Mouse (Mus musculus) MEL (cell line): ENCODE measurements around the gene Akap13. TPM values are rescaled to one million over a fixed set of nuclear protein-coding genes. Genes with fewer than 3 reads are reported as not detected.

Source experiments
- DNase-seq: peaks from one replicate; pipeline ENCODE4 v3.0.0; 2011; ENCODE audit warnings: low read depth, low spot score
- H3K27ac ChIP-seq: 2 replicates; pipeline ENCODE4 v1.5.1; 2012; ENCODE audit warnings: low read depth, mild to moderate bottlenecking, control low read depth, low read length, moderate library complexity; ENCODE audit not compliant: control insufficient read depth
- H3K27me3 ChIP-seq, 2 experiments: fragments of 150-350 bp in 1 of 2; sonication (generic) in 1 of 2; 2 replicates each; pipeline ENCODE4 v1.6.1; 2012; ENCODE audit warnings: low read length in 2 of 2, mild to moderate bottlenecking in 2 of 2, improper control_type of control experiment in 1 of 2, moderate library complexity in 1 of 2; ENCODE audit not compliant: insufficient read depth in 2 of 2, control insufficient read depth in 1 of 2
- H3K36me3 ChIP-seq, 2 experiments: 2 replicates each; pipeline ENCODE4 v1.6.1; 2012 to 2014; ENCODE audit warnings: low read length in 2 of 2, improper control_type of control experiment in 1 of 2, inconsistent platforms in 1 of 2, mild to moderate bottlenecking in 1 of 2; ENCODE audit not compliant: insufficient read depth in 2 of 2, control insufficient read depth in 1 of 2
- H3K4me1 ChIP-seq, 2 experiments: fragments of 150-350 bp in 1 of 2; sonication (generic) in 1 of 2; 2 replicates each; pipeline ENCODE4 v1.6.1; 2012; ENCODE audit warnings: low read length in 2 of 2, improper control_type of control experiment in 1 of 2, mild to moderate bottlenecking in 1 of 2; ENCODE audit not compliant: insufficient read depth in 2 of 2, control insufficient read depth in 1 of 2
- H3K4me3 ChIP-seq, 2 experiments: fragments of 150-350 bp in 1 of 2; sonication (generic) in 1 of 2; 2 replicates each; pipeline ENCODE4 v1.5.1; 2012; ENCODE audit warnings: low read depth in 2 of 2, low read length in 2 of 2, mild to moderate bottlenecking in 2 of 2, moderate library complexity in 2 of 2, control low read depth in 1 of 2, improper control_type of control experiment in 1 of 2; ENCODE audit not compliant: control insufficient read depth in 1 of 2, insufficient read depth in 1 of 2
- H3K79me2 ChIP-seq: 2 replicates; pipeline ENCODE4 v1.6.1; 2012; ENCODE audit warnings: mild to moderate bottlenecking, low read length, moderate library complexity; ENCODE audit not compliant: control insufficient read depth, poor library complexity, insufficient read depth
- H3K9ac ChIP-seq: 2 replicates; pipeline ENCODE4 v1.6.1; 2012; ENCODE audit warnings: low read depth, mild to moderate bottlenecking, control low read depth, low read length, moderate library complexity; ENCODE audit not compliant: control insufficient read depth, poor library complexity, severe bottlenecking
- H3K9me3 ChIP-seq: fragments of 150-350 bp; sonication (generic); replicated peaks from 2 replicates; pipeline ENCODE4 v1.6.1; 2012; ENCODE audit warnings: mild to moderate bottlenecking, low read length, improper control_type of control experiment, moderate library complexity; ENCODE audit not compliant: insufficient read depth
- CTCF ChIP-seq, 3 experiments: IDR thresholded peaks in 2 of 3; conservative IDR thresholded peaks in 1 of 3; 2 replicates each; pipeline ENCODE4 v1.5.1; 2011 to 2012; ENCODE audit warnings: low read length in 3 of 3, low read depth in 2 of 3, mild to moderate bottlenecking in 2 of 3, improper control_type of control experiment in 1 of 3, inconsistent platforms in 1 of 3, mixed read lengths in 1 of 3, moderate library complexity in 1 of 3; ENCODE audit not compliant: control insufficient read depth in 1 of 3, insufficient read depth in 1 of 3, poor library complexity in 1 of 3, severe bottlenecking in 1 of 3
- EP300 ChIP-seq, 2 experiments: IDR thresholded peaks; 2 replicates each; pipeline ENCODE4 v1.6.1; 2011; ENCODE audit warnings: improper control_type of control experiment in 2 of 2, low read length in 2 of 2, low read depth in 1 of 2, mild to moderate bottlenecking in 1 of 2
- GABPA ChIP-seq: IDR thresholded peaks from 2 replicates; pipeline ENCODE4 v1.6.1; 2012; ENCODE audit warnings: low read depth, mild to moderate bottlenecking, inconsistent platforms, low read length, improper control_type of control experiment, moderate library complexity
- HCFC1 ChIP-seq: IDR thresholded peaks from 2 replicates; pipeline ENCODE4 v1.6.1; 2012; ENCODE audit warnings: low read depth, mild to moderate bottlenecking, inconsistent platforms, low read length, improper control_type of control experiment, moderate library complexity
- JUND ChIP-seq: IDR thresholded peaks from 2 replicates; pipeline ENCODE4 v1.6.1; 2011; ENCODE audit warnings: low read depth, mild to moderate bottlenecking, improper control_type of control experiment, low read length
- MAFK ChIP-seq: IDR thresholded peaks from 2 replicates; pipeline ENCODE4 v1.6.1; 2011; ENCODE audit warnings: low read depth, mild to moderate bottlenecking, low read length, improper control_type of control experiment, borderline replicate concordance
- MAX ChIP-seq: IDR thresholded peaks from 2 replicates; pipeline ENCODE4 v1.6.1; 2011; ENCODE audit warnings: low read length, improper control_type of control experiment
- MAZ ChIP-seq: IDR thresholded peaks from 2 replicates; pipeline ENCODE4 v1.6.1; 2012; ENCODE audit warnings: low read depth, mild to moderate bottlenecking, inconsistent platforms, low read length, improper control_type of control experiment
- MEF2A ChIP-seq: IDR thresholded peaks from 2 replicates; pipeline ENCODE4 v1.6.1; 2014; ENCODE audit warnings: low read depth, mild to moderate bottlenecking, inconsistent platforms, low read length, improper control_type of control experiment; ENCODE audit not compliant: poor library complexity, insufficient replicate concordance, severe bottlenecking; ENCODE audit errors: extremely low read depth
- MXI1 ChIP-seq: IDR thresholded peaks from 2 replicates; pipeline ENCODE4 v1.6.1; 2011; ENCODE audit warnings: mild to moderate bottlenecking, low read depth, low read length, improper control_type of control experiment
- MYB ChIP-seq: IDR thresholded peaks from 2 replicates; pipeline ENCODE4 v1.6.1; 2011; ENCODE audit warnings: mild to moderate bottlenecking, low read depth, low read length, improper control_type of control experiment
- MYC ChIP-seq: IDR thresholded peaks from 2 replicates; pipeline ENCODE4 v1.6.1; 2011; ENCODE audit warnings: low read depth, mild to moderate bottlenecking, low read length, improper control_type of control experiment, moderate library complexity
- RAD21 ChIP-seq: IDR thresholded peaks from 2 replicates; pipeline ENCODE4 v1.6.1; 2011; ENCODE audit warnings: mild to moderate bottlenecking, low read depth, low read length, improper control_type of control experiment
- TAL1 ChIP-seq: IDR thresholded peaks from 2 replicates; pipeline ENCODE4 v1.6.1; 2012; ENCODE audit warnings: mild to moderate bottlenecking, inconsistent platforms, low read length, moderate library complexity, mixed read lengths
- USF1 ChIP-seq: IDR thresholded peaks from 2 replicates; pipeline ENCODE4 v1.6.1; 2014; ENCODE audit warnings: low read depth, mild to moderate bottlenecking, inconsistent platforms, low read length, improper control_type of control experiment, moderate library complexity
- ZC3H11A ChIP-seq: IDR thresholded peaks from 2 replicates; pipeline ENCODE4 v1.6.1; 2012; ENCODE audit warnings: low read depth, mild to moderate bottlenecking, inconsistent platforms, low read length, improper control_type of control experiment
- ZKSCAN1 ChIP-seq: IDR thresholded peaks from 2 replicates; pipeline ENCODE4 v1.6.1; 2012; ENCODE audit warnings: low read depth, mild to moderate bottlenecking, inconsistent platforms, low read length, improper control_type of control experiment, moderate library complexity
- ZMIZ1 ChIP-seq: IDR thresholded peaks from 2 replicates; pipeline ENCODE4 v1.6.1; 2012; ENCODE audit warnings: low read depth, mild to moderate bottlenecking, inconsistent platforms, low read length, improper control_type of control experiment, moderate library complexity
- ZNF384 ChIP-seq: IDR thresholded peaks from 2 replicates; pipeline ENCODE4 v1.6.1; 2012; ENCODE audit warnings: low read depth, mild to moderate bottlenecking, inconsistent platforms, low read length, improper control_type of control experiment
- polyA plus RNA-seq, 2 experiments: library from polyadenylated mRNA; stranded (reverse) in 1 of 2; unstranded in 1 of 2; fragments of >175 nt in 1 of 2; fragments of >200 nt in 1 of 2; gene quantifications; 2 replicates each; pipeline versions ENCODE4 v1.2.1 to v1.2.4; 2012; ENCODE audit warnings: low replicate concordance in 2 of 2, low read depth in 1 of 2; ENCODE audit not compliant: insufficient read length in 2 of 2, insufficient read depth in 1 of 2, missing spikeins in 1 of 2
- total RNA-seq: library from RNA; depleted of rRNA; stranded (reverse); fragments of 300-350 nt; gene quantifications from 2 replicates; pipeline ENCODE4 v1.2.3, GENCODE M21; 2012

The Akap13 gene
- total and polyA plus RNA-seq, 3 experiments = 4.1 to 4.5 TPM; not detected in 1

GRCm38 (mm10) chr7:75641415-75642177 lies 186.3 kb downstream of the Akap13 start:
- H3K27ac ChIP-seq = no peak overlapping the region
- no peaks in the 10 kb centered on the region for H3K36me3 ChIP-seq
- H3K4me1 ChIP-seq = 0 out of 4 replicates have a peak, but pooled peaks cover 0 to 3% of the 10 kb centered on the region in 2 experiments
- no peak overlapping the region for H3K4me3 ChIP-seq
- TF ChIP-seq MAFK = no peak
- no peak for TF ChIP-seq GABPA
- no peak for TF ChIP-seq ZMIZ1
- TF ChIP-seq EP300 (IDR thresholded peaks at IDR 0.05; ENCODE audit: low read depth in 1 of 2, low read length in 2 of 2) = no peak
- no peak for TF ChIP-seq MYC
- TF ChIP-seq RAD21 = no peak
- TF ChIP-seq JUND = no peak
- TF ChIP-seq ZKSCAN1 = no peak
- no peaks in the 10 kb centered on the region for H3K9me3 ChIP-seq
- H3K27me3 ChIP-seq = no peaks in the 10 kb centered on the region
- no peak for DNase-seq
- no peaks in the 10 kb centered on the region for H3K79me2 ChIP-seq
- no peak overlapping the region for H3K9ac ChIP-seq

GRCm38 (mm10) chr7:75642178-75642777 lies 186.9 kb downstream of the Akap13 start:
- TF ChIP-seq MXI1 (no peak), ZC3H11A (no peak), MEF2A (no peak), TAL1 (no peak), CTCF (IDR thresholded peaks at IDR 0.05 in 2 of 3, conservative IDR thresholded peaks at IDR 0.05 in 1 of 3; ENCODE audit: control insufficient read depth in 1 of 3, insufficient read depth in 1 of 3, low read depth in 2 of 3, low read length in 3 of 3, poor library complexity in 1 of 3, severe bottlenecking in 1 of 3) (no peak), MAX (no peak), USF1 (no peak), HCFC1 (no peak), ZKSCAN1 (no peak), MYB (no peak), ZNF384 (no peak), MAZ (no peak)
- H3K27ac ChIP-seq = no peak overlapping the region
- H3K79me2 ChIP-seq = no peaks in the 10 kb centered on the region
- DNase-seq = no peak
- H3K36me3 ChIP-seq = no peaks in the 10 kb centered on the region
- H3K4me1 ChIP-seq = 0 out of 4 replicates have a peak, but pooled peaks cover 0 to 3% of the 10 kb centered on the region in 2 experiments
- no peak overlapping the region for H3K9ac ChIP-seq
- H3K4me3 ChIP-seq = no peak overlapping the region
- no peaks in the 10 kb centered on the region for H3K9me3 ChIP-seq
- H3K27me3 ChIP-seq = no peaks in the 10 kb centered on the region
